Comparison of ENCODE assay signal across 13 mouse cellular contexts in the genomic region with DNA sequence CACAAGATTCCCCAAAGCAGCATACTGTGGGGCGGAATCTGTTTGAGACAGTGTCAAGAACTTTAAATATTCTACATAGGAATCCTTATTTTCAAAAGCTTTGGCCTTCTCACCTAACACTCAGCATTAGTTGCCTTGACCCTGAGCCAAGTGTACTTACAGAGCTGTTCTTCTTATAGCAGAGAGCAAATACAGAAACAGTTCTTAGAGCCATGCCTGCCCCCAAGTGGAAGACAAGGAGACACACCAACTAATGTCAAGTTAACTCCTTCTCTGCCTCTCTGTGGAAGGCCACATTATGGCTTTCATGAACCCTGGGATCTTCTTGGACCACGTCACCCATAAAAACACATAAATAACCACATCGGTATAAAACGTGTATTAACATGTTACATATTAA.
A peak's percentile ranks its signal among the peaks of the same experiment; 100 is the strongest.
DNase-seq lines count a peak whose midpoint lies in the region; ATAC-seq and TF ChIP-seq lines count a peak whose summit lies in the region.
"Had no signal": no experiment of that assay in that cellular context is flagged by ENCODE, and none has a peak within 500 bp of the region (broad histone marks: within the 10 kb centered on the region; RNA-seq: fewer than 3 reads in every experiment).

No protein-coding gene starts in this region.

- 0 out of 2 replicates have a peak, but pooled peaks have one; percentile 21 for ATAC-seq in kidney, postnatal 0 days (replicated peaks; ENCODE audit: low FRiP score, low read depth)
- ATAC-seq in kidney, embryonic 15.5 days (replicated peaks; ENCODE audit: low FRiP score), result no peak
- ATAC-seq in inflammation-experienced regulatory T-cells, adult 6 months, result no peak
- ATAC-seq: forebrain, embryonic 15.5 days had no signal

- DNase-seq in embryo, embryonic 10.5 days (ENCODE audit: low spot score), result peak; percentile 3
- no peak for DNase-seq in embryo, embryonic 10 days (ENCODE audit: low spot score)
- peak; percentile 59 for DNase-seq in kidney, postnatal 0 days (ENCODE audit: low spot score)
- peak; percentile 41 to 47 for DNase-seq in right cerebral cortex, postnatal 10 days (ENCODE audit: low spot score in 2 of 2)
- DNase-seq in right cerebral cortex, postnatal 25 days, result no peak
- DNase-seq in gastrocnemius, postnatal 36 days, result no peak
- DNase-seq: cerebellum, adult 8-10 months; kidney, postnatal 36 days had no signal

- intact Hi-C loops in gastrocnemius, postnatal 36 days (cut with DNase I), result no loop called here

- no peak overlapping the region for H3K4me3 ChIP-seq in kidney, postnatal 0 days (replicated peaks; ENCODE audit: low read depth, low read length)
- H3K4me3 ChIP-seq in kidney, embryonic 15.5 days (replicated peaks), result no peak overlapping the region
- H3K4me3 ChIP-seq: embryonic facial prominence, embryonic 15.5 days; forebrain, embryonic 15.5 days; midbrain, embryonic 12.5 days had no signal

- H3K9ac ChIP-seq in kidney, postnatal 0 days (ENCODE audit: low read depth, low read length), result no peak overlapping the region
- no peak overlapping the region for H3K9ac ChIP-seq in kidney, embryonic 15.5 days
- H3K9ac ChIP-seq: embryonic facial prominence, embryonic 15.5 days; forebrain, embryonic 15.5 days; midbrain, embryonic 12.5 days had no signal

- TF ChIP-seq CTCF in kidney, postnatal 0 days (IDR thresholded peaks at IDR 0.05; ENCODE audit: low read depth), result peak; percentile 58

- no peaks in the 10 kb centered on the region for H3K27me3 ChIP-seq in kidney, postnatal 0 days (ENCODE audit: insufficient read depth, low read length)
- no peaks in the 10 kb centered on the region for H3K27me3 ChIP-seq in kidney, embryonic 15.5 days
- H3K27me3 ChIP-seq: embryonic facial prominence, embryonic 15.5 days; forebrain, embryonic 15.5 days; midbrain, embryonic 12.5 days had no signal

- 76% methylated on average over 4 of the region's 4 CpGs for WGBS in kidney, postnatal 0 days
- WGBS in kidney, embryonic 15.5 days, result 79% methylated on average over 4 of the region's 4 CpGs

- no peaks in the 10 kb centered on the region for H3K36me3 ChIP-seq in kidney, postnatal 0 days (ENCODE audit: insufficient read depth, low read length)
- H3K36me3 ChIP-seq in kidney, embryonic 15.5 days, result no peaks in the 10 kb centered on the region
- H3K36me3 ChIP-seq: embryonic facial prominence, embryonic 15.5 days; forebrain, embryonic 15.5 days had no signal

- no peaks in the 10 kb centered on the region for H3K9me3 ChIP-seq in kidney, postnatal 0 days (replicated peaks; ENCODE audit: low read length)
- no peaks in the 10 kb centered on the region for H3K9me3 ChIP-seq in kidney, embryonic 15.5 days (replicated peaks)
- H3K9me3 ChIP-seq: embryonic facial prominence, embryonic 15.5 days; forebrain, embryonic 15.5 days; midbrain, embryonic 12.5 days had no signal

- no peak overlapping the region for H3K27ac ChIP-seq in kidney, postnatal 0 days
- H3K27ac ChIP-seq in kidney, embryonic 15.5 days, result no peak overlapping the region
- H3K27ac ChIP-seq: embryonic facial prominence, embryonic 15.5 days; forebrain, embryonic 15.5 days; midbrain, embryonic 12.5 days had no signal

- H3K4me1 ChIP-seq in kidney, postnatal 0 days (replicated peaks; ENCODE audit: insufficient read depth, low read length), result no peaks in the 10 kb centered on the region
- no peaks in the 10 kb centered on the region for H3K4me1 ChIP-seq in kidney, embryonic 15.5 days
- H3K4me1 ChIP-seq: embryonic facial prominence, embryonic 15.5 days; forebrain, embryonic 15.5 days; midbrain, embryonic 12.5 days had no signal

- no peak overlapping the region for H3K4me2 ChIP-seq in kidney, postnatal 0 days (ENCODE audit: low read length)
- no peak overlapping the region for H3K4me2 ChIP-seq in kidney, embryonic 15.5 days
- H3K4me2 ChIP-seq: embryonic facial prominence, embryonic 15.5 days; forebrain, embryonic 15.5 days; midbrain, embryonic 12.5 days had no signal

Comparison
In these comparisons a context has a peak if more than half of its experiments do, and no peak if none do; other contexts are left out.
1. DNase-seq: peak in embryo, embryonic 10.5 days (single experiment), kidney, postnatal 0 days (single experiment) and right cerebral cortex, postnatal 10 days (2 of 2); none in embryo, embryonic 10 days (single experiment), right cerebral cortex, postnatal 25 days (single experiment) and gastrocnemius, postnatal 36 days (0 of 2).